Mouse (Mus musculus) MEL (cell line): ENCODE results near the gene Gm17359. TPM values are rescaled to one million over a fixed set of nuclear protein-coding genes. Genes with fewer than 3 reads are reported as not detected.

Source experiments
- DNase-seq: peaks from one replicate; pipeline ENCODE4 v3.0.0; 2011; ENCODE audit warnings: low read depth, low spot score
- H3K27ac ChIP-seq: 2 replicates; pipeline ENCODE4 v1.5.1; 2012; ENCODE audit warnings: low read depth, mild to moderate bottlenecking, control low read depth, low read length, moderate library complexity; ENCODE audit not compliant: control insufficient read depth
- H3K27me3 ChIP-seq, 2 experiments: fragments of 150-350 bp in 1 of 2; sonication (generic) in 1 of 2; 2 replicates each; pipeline ENCODE4 v1.6.1; 2012; ENCODE audit warnings: low read length in 2 of 2, mild to moderate bottlenecking in 2 of 2, improper control_type of control experiment in 1 of 2, moderate library complexity in 1 of 2; ENCODE audit not compliant: insufficient read depth in 2 of 2, control insufficient read depth in 1 of 2
- H3K36me3 ChIP-seq, 2 experiments: 2 replicates each; pipeline ENCODE4 v1.6.1; 2012 to 2014; ENCODE audit warnings: low read length in 2 of 2, improper control_type of control experiment in 1 of 2, inconsistent platforms in 1 of 2, mild to moderate bottlenecking in 1 of 2; ENCODE audit not compliant: insufficient read depth in 2 of 2, control insufficient read depth in 1 of 2
- H3K4me1 ChIP-seq, 2 experiments: fragments of 150-350 bp in 1 of 2; sonication (generic) in 1 of 2; 2 replicates each; pipeline ENCODE4 v1.6.1; 2012; ENCODE audit warnings: low read length in 2 of 2, improper control_type of control experiment in 1 of 2, mild to moderate bottlenecking in 1 of 2; ENCODE audit not compliant: insufficient read depth in 2 of 2, control insufficient read depth in 1 of 2
- H3K4me3 ChIP-seq, 2 experiments: fragments of 150-350 bp in 1 of 2; sonication (generic) in 1 of 2; 2 replicates each; pipeline ENCODE4 v1.5.1; 2012; ENCODE audit warnings: low read depth in 2 of 2, low read length in 2 of 2, mild to moderate bottlenecking in 2 of 2, moderate library complexity in 2 of 2, control low read depth in 1 of 2, improper control_type of control experiment in 1 of 2; ENCODE audit not compliant: control insufficient read depth in 1 of 2, insufficient read depth in 1 of 2
- H3K79me2 ChIP-seq: 2 replicates; pipeline ENCODE4 v1.6.1; 2012; ENCODE audit warnings: mild to moderate bottlenecking, low read length, moderate library complexity; ENCODE audit not compliant: control insufficient read depth, poor library complexity, insufficient read depth
- H3K9ac ChIP-seq: 2 replicates; pipeline ENCODE4 v1.6.1; 2012; ENCODE audit warnings: low read depth, mild to moderate bottlenecking, control low read depth, low read length, moderate library complexity; ENCODE audit not compliant: control insufficient read depth, poor library complexity, severe bottlenecking
- H3K9me3 ChIP-seq: fragments of 150-350 bp; sonication (generic); replicated peaks from 2 replicates; pipeline ENCODE4 v1.6.1; 2012; ENCODE audit warnings: mild to moderate bottlenecking, low read length, improper control_type of control experiment, moderate library complexity; ENCODE audit not compliant: insufficient read depth
- BHLHE40 ChIP-seq: IDR thresholded peaks from 2 replicates; pipeline ENCODE4 v1.6.1; 2012; ENCODE audit warnings: low read depth, mild to moderate bottlenecking, inconsistent platforms, low read length, improper control_type of control experiment, borderline replicate concordance
- CHD1 ChIP-seq: IDR thresholded peaks from 2 replicates; pipeline ENCODE4 v1.6.1; 2012; ENCODE audit warnings: low read depth, mild to moderate bottlenecking, inconsistent platforms, low read length, improper control_type of control experiment
- E2F4 ChIP-seq: IDR thresholded peaks from 2 replicates; pipeline ENCODE4 v1.6.1; 2011; ENCODE audit warnings: low read depth, low read length, improper control_type of control experiment, borderline replicate concordance
- ELF1 ChIP-seq: IDR thresholded peaks from 2 replicates; pipeline ENCODE4 v1.6.1; 2014; ENCODE audit warnings: low read depth, mild to moderate bottlenecking, inconsistent platforms, low read length, improper control_type of control experiment, moderate library complexity
- ETS1 ChIP-seq: IDR thresholded peaks from 2 replicates; pipeline ENCODE4 v1.6.1; 2012; ENCODE audit warnings: low read depth, mild to moderate bottlenecking, inconsistent platforms, low read length, improper control_type of control experiment, moderate library complexity
- MAFK ChIP-seq: IDR thresholded peaks from 2 replicates; pipeline ENCODE4 v1.6.1; 2011; ENCODE audit warnings: low read depth, mild to moderate bottlenecking, low read length, improper control_type of control experiment, borderline replicate concordance
- MAZ ChIP-seq: IDR thresholded peaks from 2 replicates; pipeline ENCODE4 v1.6.1; 2012; ENCODE audit warnings: low read depth, mild to moderate bottlenecking, inconsistent platforms, low read length, improper control_type of control experiment
- MYC ChIP-seq: IDR thresholded peaks from 2 replicates; pipeline ENCODE4 v1.6.1; 2011; ENCODE audit warnings: low read depth, mild to moderate bottlenecking, low read length, improper control_type of control experiment, moderate library complexity
- NELFE ChIP-seq: IDR thresholded peaks from 2 replicates; pipeline ENCODE4 v1.6.1; 2011; ENCODE audit warnings: low read depth, low read length, improper control_type of control experiment
- NRF1 ChIP-seq: IDR thresholded peaks from 2 replicates; pipeline ENCODE4 v1.6.1; 2014; ENCODE audit warnings: low read depth, mild to moderate bottlenecking, inconsistent platforms, low read length, improper control_type of control experiment, moderate library complexity; ENCODE audit not compliant: poor library complexity, insufficient read depth, severe bottlenecking
- POLR2AphosphoS2 ChIP-seq: IDR thresholded peaks from 2 replicates; pipeline ENCODE4 v1.6.1; 2011; ENCODE audit warnings: low read length, improper control_type of control experiment
- POLR2AphosphoS5 ChIP-seq: IDR thresholded peaks from 2 replicates; pipeline ENCODE4 v1.6.1; 2012; ENCODE audit warnings: low read depth, borderline replicate concordance, mild to moderate bottlenecking, inconsistent platforms, low read length, moderate library complexity, mixed read lengths
- SMC3 ChIP-seq: IDR thresholded peaks from 2 replicates; pipeline ENCODE4 v1.6.1; 2011; ENCODE audit warnings: low read depth, low read length, improper control_type of control experiment
- TBP ChIP-seq: IDR thresholded peaks from 2 replicates; pipeline ENCODE4 v1.8.0; 2011; ENCODE audit warnings: low read depth, low read length, improper control_type of control experiment
- USF1 ChIP-seq: IDR thresholded peaks from 2 replicates; pipeline ENCODE4 v1.6.1; 2014; ENCODE audit warnings: low read depth, mild to moderate bottlenecking, inconsistent platforms, low read length, improper control_type of control experiment, moderate library complexity
- USF2 ChIP-seq, 2 experiments: IDR thresholded peaks; 2 replicates each; pipeline ENCODE4 v1.6.1; 2011 to 2012; ENCODE audit warnings: improper control_type of control experiment in 2 of 2, low read length in 2 of 2, borderline replicate concordance in 1 of 2, inconsistent platforms in 1 of 2, low read depth in 1 of 2, mild to moderate bottlenecking in 1 of 2; ENCODE audit not compliant: insufficient read depth in 1 of 2
- polyA plus RNA-seq, 2 experiments: library from polyadenylated mRNA; stranded (reverse) in 1 of 2; unstranded in 1 of 2; fragments of >175 nt in 1 of 2; fragments of >200 nt in 1 of 2; gene quantifications; 2 replicates each; pipeline versions ENCODE4 v1.2.1 to v1.2.4; 2012; ENCODE audit warnings: low replicate concordance in 2 of 2, low read depth in 1 of 2; ENCODE audit not compliant: insufficient read length in 2 of 2, insufficient read depth in 1 of 2, missing spikeins in 1 of 2
- total RNA-seq: library from RNA; depleted of rRNA; stranded (reverse); fragments of 300-350 nt; gene quantifications from 2 replicates; pipeline ENCODE4 v1.2.3, GENCODE M21; 2012

The Gm17359 gene
- total and polyA plus RNA-seq, 3 experiments = 0.15 TPM; not detected in 2

DNA sequence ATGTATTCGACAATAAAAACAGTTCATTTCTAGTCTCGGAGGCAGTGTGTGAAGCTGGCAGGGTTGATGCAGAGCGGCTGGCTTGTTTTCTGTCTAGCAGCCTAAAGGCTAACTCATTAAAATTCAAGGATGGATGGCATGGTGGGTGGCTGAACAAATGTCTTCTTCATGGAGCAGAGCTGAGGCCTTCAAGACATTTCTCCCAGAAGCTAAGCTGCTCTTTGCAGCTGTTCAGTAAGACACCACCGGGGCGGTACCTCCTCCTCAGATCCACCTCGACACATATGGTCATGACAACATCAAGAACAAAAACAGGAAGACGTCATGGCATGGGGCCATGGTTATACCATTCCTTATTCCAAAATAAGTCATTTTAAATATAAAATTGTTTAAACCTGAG is 99.7 kb downstream of the Gm17359 start:
- peaks cover 0 to 7% of the 10 kb centered on the region in 2 experiments; a peak in 2 of 4 replicates for H3K4me1 ChIP-seq
- no peak for TF ChIP-seq MYC
- TF ChIP-seq BHLHE40 = no peak
- no peak for TF ChIP-seq POLR2AphosphoS2
- no peak for TF ChIP-seq USF1
- no peak for TF ChIP-seq TBP
- TF ChIP-seq, all 39 proteins: peak for 0
- H3K27ac ChIP-seq = no peak overlapping the region
- no peak for DNase-seq
- no peaks in the 10 kb centered on the region for H3K9me3 ChIP-seq
- no peaks in the 10 kb centered on the region; a peak in 1 of 4 replicates for H3K27me3 ChIP-seq
- H3K4me3 ChIP-seq = no peak overlapping the region
- H3K36me3 ChIP-seq = no peaks in the 10 kb centered on the region; a peak in 1 of 4 replicates
- H3K79me2 ChIP-seq = no peaks in the 10 kb centered on the region
- no peak overlapping the region for H3K9ac ChIP-seq

DNA sequence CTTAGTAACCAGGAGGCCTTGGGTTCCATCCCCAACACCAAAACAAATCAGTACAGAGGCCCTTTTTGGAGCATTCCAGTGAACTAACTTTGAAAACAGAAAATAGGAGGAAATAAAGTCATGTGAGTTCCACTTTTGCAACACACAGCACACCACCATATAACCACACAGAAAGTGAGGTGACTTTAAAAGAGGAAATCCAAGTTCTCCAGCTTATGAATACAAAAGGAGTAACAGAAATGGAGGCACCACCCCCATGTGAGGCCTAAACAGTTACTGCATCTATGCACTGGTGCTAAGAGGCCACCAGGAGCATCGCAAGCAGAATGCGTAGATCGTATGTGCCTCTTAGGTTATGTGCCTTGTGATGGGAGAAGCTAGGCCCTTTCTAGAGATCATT is 101.8 kb downstream of the Gm17359 start:
- H3K27ac ChIP-seq = 0 out of 2 replicates have a peak overlapping the region, but pooled peaks have one; percentile 43
- TF ChIP-seq ELF1 = no peak
- TF ChIP-seq CHD1 = no peak
- TF ChIP-seq POLR2AphosphoS5 = no peak
- TF ChIP-seq POLR2AphosphoS2 = no peak
- no peak for TF ChIP-seq E2F4
- TF ChIP-seq USF2 (IDR thresholded peaks at IDR 0.05; ENCODE audit: borderline replicate concordance in 1 of 2, insufficient read depth in 1 of 2, low read depth in 1 of 2, low read length in 2 of 2) = no peak
- TF ChIP-seq SMC3 = no peak
- no peak for TF ChIP-seq MAZ
- TF ChIP-seq MAFK = no peak
- TF ChIP-seq ETS1 = no peak
- no peak for TF ChIP-seq NELFE
- no peak for TF ChIP-seq NRF1
- no peaks in the 10 kb centered on the region for H3K9me3 ChIP-seq
- no peak overlapping the region for H3K4me3 ChIP-seq
- no peak overlapping the region for H3K9ac ChIP-seq
- no peaks in the 10 kb centered on the region for H3K79me2 ChIP-seq
- H3K27me3 ChIP-seq = no peaks in the 10 kb centered on the region
- no peaks in the 10 kb centered on the region; a peak in 1 of 4 replicates for H3K36me3 ChIP-seq
- H3K4me1 ChIP-seq = peaks cover 0 to 7% of the 10 kb centered on the region in 2 experiments; a peak in 2 of 4 replicates
- peak; percentile 35 for DNase-seq
